Mouse (Mus musculus): ENCODE results near the gene P2rx7.

P2rx7 gene

DNA sequence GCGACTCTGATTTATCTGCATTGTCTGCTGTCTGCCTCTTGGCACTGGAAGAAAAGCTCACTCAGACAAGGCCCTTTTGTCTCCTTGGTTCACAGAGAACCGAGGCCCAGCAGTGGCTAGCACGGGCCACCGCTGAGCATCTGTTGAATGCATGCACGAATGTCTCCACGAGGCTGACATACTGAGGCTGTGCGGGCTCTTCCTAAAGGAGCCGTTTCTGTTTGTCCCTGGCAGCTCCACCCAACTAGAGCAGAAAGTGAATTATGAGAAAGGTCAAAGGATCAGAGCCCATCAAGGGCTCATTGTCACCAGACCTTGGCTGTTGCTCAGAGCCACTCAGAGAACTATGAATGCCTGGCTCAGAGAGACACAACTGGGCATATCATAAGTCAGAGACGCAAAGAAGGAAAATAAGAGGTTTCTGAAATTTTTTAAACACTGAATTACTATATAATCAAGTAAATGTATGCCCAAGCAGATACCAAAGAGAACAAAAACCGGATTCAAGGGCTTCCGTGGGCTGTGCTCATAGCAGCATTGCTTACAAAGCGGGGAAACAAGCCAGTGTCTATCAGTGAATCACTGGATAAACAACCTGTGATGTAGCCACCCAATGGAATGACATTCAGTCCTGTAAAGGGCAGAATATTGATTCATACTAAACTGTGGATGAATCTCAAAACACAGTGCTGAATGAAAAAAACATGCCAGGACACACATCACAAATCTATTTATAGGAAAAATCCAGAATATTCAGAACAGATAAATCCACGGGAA is 49.9 kb downstream of the P2rx7 start:
- DNase-seq (ENCODE audit: low spot score in 2 of 2), result no peak

DNA sequence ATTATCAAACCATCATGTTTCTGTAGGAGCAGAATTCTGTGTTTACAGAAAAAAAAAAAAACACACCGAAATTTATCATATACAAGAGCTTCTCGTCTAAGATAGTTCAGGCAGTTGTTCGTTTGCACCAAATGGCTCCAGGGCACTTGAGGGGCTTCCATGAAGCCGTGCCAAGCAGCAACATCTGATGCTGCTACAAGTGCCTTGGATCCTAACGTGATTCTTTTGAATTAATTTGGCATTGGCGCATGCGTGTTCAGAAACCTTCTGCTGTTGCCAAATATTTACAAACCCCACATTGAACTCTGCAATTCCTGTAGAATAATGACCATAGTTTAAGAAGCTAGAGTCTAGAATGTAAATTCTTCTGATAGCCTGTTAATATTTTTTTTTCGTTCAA is 51.8 kb downstream of the P2rx7 start:
- DNase-seq (ENCODE audit: low spot score in 2 of 2), result no peak

DNA sequence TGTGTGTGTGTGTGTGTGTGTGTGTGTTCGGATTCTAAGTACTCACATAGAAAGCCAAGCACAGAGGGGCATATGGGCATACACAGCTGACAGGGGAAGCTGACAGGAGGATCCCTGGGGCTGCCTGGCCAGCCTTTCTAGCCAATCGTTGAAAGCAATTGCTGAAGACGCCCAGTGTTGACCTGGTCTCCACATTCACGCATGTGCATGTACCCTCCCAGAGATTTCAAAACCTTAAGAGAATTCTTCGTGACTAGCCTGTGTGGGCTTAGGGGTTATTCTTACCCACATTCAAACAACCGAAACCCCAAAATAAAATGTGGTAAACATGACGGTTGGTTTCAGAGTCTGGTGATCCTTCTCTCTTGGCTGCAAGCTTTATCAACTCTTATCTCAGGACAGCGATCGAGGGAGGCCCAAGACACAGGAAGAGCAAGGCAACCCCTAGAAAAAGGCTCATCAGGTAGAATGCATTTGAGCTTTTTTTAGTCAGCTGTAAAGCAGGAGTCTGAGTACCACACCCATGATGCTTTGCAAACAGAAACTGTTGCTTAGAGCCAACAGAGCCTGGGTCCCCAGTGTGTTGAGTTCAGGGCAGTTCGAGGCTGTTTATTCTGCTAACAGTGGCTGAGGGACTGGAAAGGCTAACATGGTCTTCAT is 54.5 kb downstream of the P2rx7 start:
- no peak for DNase-seq (ENCODE audit: low spot score in 2 of 2)

DNA sequence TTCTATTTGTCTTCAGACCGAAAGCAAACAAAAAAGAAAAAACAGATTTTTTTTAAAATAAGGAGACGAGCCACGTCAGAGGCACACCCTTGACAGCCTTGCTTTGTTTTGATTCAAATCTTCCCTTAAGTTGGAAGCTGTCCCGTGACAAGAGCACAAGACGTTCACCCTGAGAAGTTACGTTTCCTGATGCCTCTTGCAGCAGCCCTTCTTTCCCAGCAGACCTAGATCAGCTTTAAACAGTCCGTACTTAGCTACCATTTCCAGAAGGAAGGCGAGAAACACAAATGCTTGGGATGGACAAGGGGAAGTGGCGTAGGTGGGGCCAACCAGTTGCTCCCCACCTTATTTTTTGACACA is 55.0 kb downstream of the P2rx7 start:
- DNase-seq (ENCODE audit: low spot score in 2 of 2), result no peak

DNA sequence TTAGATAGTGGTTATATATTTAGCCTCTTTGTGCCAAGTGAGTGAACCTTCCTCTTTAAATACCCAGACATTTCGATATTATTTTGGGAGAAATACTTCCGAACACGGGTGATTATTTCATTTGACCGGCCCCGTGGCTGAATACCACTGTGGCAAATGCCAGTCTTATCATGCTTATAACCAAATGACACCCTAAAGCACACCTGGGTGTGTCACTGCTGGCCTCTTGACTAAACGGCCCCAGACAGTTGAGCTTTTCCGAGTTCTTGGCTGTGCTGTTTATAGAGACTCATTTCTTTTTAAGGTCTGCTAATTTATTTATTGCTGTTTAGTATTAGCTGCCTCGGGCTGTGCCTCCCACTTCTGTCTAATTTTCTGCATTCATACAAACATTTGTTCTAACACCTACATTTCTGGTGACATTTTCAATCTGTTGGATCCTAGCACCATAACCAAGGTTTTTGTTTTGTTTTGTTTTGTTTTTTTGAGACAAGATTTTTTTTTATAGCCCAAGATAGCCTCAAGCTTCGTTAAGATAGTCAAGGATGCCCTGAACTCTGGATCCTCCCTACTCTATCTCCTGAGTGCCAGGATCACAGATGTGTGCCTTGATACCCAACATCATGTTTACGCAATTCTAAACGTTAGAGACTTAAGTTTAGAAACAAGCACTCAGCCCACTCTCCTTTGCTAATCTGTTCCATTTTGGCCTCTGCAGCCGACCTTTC is 56.6 kb downstream of the P2rx7 start:
- DNase-seq (ENCODE audit: low spot score in 2 of 2), result no peak

DNA sequence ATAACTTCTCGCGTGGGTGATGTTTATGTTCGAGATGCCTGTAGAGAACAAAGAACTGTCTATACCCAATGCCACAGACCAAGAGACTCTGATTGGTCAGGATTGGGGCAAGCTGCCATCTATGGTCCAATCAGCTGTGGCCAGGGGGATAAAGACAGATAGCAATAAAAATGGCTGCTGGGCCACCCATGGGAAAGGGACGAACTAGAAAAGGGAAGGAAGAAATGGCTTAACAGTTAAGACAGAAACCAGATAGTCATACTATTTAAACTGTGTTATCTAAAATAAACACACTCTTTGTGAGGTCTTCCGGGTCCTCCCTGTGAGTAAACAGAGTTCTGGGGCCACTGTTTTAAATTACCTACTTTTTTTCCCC is 57.1 kb downstream of the P2rx7 start:
- no peak for DNase-seq (ENCODE audit: low spot score in 2 of 2)

DNA sequence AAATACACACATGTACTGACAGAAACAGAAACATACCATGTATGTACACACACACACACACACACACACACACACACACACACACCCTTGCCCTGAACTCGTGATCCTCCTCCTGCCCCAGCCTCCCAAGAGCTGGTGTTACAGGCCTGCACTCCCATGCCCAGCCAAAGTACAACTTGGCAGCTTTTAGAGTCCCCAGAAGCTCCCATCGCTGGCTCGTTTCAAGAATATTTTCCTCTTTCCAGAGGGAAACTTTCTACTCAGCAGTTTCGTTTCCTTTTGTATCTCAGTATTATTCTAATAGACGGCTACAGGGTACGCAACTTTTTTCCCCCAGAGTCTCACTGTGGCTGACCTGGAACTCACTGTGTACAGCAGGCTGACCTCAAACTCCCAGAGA is 58.4 kb downstream of the P2rx7 start:
- no peak for DNase-seq (ENCODE audit: low spot score in 2 of 2)

DNA sequence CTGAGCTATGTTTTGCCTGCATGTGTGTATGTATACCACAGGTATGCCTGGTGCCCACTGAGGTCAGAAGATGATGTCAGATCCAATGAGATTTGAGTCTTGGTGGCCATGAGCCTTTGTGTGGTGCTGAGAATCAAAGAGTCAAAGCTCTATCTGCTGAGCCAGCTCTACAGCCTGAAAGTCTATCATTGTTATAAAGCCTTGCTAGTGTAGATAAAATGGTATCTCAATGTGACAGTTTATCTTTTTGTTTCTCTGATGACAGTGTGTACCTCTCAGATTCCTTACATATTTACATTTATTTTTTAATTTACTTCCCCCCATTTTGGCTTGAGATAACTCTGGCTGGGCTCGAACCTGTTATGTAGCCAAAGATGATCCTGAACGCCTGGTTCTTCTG is 59.9 kb downstream of the P2rx7 start:
- DNase-seq (ENCODE audit: low spot score in 2 of 2), result no peak

DNA sequence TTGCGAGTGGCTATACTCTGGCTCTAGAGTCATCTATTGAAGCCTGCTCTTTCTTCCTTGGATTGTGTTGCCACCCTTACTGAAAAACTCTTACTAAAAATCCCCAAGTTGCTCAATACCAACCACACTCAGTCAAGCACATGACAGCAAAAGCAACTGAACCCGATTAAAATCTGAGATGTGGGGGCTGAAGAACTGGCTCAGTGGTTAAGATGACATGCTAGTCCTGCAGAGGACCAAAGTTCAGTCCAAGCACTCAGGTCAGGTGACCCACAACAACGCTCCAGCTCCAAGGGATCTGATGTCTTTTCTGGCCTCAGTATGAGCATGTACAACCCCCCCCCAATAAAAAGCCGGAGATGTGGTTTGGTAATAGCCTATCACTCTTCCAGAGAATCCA is 60.9 kb downstream of the P2rx7 start:
- DNase-seq (ENCODE audit: low spot score in 2 of 2), result no peak

DNA sequence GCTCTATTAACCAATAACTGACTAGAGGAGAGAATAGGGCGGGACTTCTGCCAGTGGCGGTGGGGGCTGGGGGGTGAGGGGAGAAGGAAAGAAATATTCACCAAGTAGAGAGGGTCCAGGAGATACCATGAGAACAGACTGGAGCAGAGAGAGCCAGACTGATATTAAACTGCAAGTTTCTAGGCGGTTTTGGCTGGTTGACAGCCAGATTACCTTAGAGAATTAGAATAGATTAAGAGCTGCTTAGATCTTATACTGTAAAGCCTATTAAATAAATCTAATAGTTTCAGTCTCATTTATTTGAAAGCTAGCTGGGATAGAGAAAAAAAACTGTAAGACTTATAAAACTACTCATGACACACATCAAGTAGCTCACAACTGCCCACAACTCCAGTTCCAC is 61.5 kb downstream of the P2rx7 start:
- DNase-seq (ENCODE audit: low spot score in 2 of 2), result no peak

DNA sequence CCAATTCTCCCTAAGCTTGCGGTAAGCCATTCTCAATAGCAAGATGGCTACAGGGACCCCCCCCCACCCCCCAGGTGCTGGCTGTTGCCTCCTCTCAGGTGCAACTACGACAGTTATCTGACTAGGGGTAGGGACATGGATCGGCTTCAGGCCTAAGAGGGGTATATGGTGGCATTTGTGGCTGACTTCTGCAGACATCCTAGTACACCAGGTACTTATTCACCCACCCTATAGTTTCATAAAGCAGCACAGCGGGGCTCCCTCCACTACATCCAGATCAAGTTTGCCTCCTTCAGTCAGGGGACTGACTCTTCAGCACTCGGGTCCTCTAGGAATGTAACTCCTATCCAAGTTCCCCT is 63.2 kb downstream of the P2rx7 start:
- DNase-seq (ENCODE audit: low spot score in 2 of 2), result no peak

DNA sequence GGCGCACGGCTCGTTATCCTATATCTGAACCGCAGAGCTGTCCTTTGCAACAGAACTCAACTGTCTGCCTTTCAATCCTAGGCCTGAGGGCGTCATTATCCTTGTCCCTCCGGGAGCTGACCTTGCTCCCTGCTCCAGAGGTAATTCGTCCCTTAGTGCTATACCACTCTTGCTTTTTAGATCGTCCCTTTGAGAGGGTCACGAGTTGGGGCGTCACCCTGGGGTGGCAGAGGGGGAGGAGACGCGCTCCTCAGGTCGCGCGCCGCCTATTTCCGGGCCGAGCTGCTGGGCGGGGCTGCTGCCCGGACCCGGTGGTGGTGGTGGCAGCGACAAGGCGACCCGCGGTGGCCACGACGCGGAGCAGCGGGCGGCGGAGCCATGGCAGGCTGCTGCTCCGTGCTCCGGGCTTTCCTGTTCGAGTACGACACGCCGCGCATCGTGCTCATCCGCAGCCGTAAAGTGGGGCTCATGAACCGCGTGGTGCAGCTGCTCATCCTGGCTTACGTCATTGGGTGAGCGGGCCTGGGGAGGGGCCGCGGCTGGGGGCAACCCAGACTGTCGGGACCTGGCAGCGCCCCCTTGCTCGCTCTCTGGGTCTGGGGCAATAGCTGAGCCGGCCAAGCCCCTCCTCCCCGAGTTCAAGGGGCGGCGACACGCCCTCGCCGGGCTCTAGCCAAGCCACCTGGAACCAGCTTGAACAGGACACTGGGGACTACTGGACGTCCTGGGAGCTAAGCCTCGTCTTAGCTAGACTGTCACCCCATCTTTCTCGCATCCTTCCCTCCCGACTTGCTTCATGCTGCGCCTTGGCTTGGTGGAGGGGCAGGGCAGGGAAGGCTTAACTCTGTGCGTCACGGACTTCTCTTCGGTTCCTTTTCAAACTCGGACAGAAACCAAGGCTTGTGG is 63.8 kb downstream of the P2rx7 start, which contains the start of gene P2rx4:
Gene P2rx4 (plus strand): TSS at position 269 of the 906 bp plus-strand sequence.
- peak; percentile 73 for DNase-seq (ENCODE audit: low spot score in 2 of 2)

DNA sequence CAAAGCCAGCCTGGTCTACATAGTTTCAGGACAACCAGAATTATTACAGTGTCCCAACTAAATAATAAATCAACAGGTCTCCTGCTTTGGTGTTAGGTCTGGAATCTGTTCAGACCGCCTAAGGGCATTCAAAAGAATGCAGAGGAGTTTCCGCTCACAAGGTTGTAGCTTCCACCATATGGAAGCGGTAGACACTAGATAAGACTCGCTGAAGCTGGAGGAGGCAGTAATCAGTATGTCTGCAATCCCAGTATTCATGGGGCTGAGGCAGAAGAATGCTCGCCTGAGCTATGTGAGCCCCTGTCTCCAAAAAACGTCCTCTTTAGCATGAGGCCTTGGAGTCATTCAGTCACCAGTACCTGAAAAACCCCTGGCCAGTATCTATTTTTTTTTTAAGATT is 65.1 kb downstream of the P2rx7 start:
- no peak for DNase-seq (ENCODE audit: low spot score in 2 of 2)

DNA sequence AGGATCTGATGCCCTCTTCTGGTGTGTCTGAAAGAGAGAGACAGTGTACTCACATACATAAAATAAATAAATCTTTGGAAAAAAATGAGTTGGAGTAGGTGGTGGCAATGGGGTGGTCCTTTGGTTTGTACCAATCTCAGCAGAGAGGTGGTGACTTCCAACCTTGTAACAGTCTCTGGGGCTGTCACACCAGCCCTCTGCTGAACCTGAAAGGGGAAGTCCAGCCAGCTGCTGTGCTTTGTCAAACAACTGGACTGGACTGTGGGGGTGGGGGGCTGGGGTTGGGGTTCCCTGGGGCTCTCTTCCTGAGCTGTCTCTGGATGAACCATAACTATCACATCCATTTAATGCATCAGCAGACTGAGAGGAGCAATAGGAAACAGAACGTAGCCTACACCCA is 72.0 kb downstream of the P2rx7 start:
- no peak for DNase-seq (ENCODE audit: low spot score in 2 of 2)

DNA sequence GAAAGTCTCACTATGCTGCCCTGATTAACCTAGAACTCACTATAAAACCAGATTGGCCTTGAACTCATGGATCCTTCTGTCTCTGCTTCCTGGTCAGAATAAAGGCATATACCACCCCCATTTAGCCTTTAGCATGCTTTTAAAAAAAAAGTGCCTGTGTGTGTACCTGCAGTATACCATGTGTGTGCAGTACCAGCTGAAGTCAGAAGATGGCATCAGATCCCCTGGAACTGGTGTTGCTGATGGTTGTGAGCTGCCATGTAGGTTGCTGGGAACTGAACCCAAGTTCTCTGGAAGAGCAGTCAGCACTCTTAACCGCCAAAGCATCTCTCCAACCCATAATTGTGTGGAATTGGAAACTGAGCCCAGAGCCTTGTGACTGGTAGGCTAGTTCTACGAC is 73.1 kb downstream of the P2rx7 start:
- DNase-seq (ENCODE audit: low spot score in 2 of 2), result no peak

DNA sequence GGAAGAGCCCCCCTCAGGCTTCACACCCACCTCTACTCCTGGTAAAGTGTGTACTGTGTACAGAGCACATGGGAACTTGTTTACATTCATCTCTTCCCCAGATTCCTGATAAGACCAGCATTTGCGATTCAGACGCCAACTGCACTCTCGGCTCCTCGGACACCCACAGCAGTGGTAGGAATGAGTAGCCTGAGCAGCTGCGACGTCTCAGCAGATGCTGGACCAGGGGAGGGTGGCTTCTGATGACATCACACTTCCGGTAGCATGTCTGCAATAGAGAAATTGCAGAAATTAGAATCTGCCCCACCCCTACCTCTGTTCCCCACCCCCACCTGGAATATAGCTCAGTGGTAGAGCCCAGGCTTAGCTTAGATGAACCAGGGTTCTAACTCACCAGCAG is 74.7 kb downstream of the P2rx7 start:
- no peak for DNase-seq (ENCODE audit: low spot score in 2 of 2)

DNA sequence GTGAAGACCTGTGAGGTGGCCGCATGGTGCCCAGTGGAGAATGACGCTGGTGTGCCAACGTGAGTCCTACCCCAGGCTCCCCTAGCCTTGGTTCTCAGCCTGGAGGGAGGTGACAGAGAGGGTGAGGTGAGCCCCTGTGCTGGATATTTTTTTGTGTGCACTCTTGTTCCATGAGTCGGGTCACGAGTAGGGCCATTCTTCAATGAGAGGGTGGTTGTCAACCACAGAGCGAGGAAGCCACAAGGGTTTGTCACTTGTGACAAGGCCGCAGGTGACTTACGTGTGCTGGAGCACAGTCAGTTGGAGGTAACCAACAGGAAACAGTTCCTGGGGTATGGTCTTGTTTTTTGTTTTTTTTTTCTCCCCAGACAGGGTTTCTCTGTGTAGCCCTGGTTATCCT is 75.5 kb downstream of the P2rx7 start:
- no peak for DNase-seq (ENCODE audit: low spot score in 2 of 2)

DNA sequence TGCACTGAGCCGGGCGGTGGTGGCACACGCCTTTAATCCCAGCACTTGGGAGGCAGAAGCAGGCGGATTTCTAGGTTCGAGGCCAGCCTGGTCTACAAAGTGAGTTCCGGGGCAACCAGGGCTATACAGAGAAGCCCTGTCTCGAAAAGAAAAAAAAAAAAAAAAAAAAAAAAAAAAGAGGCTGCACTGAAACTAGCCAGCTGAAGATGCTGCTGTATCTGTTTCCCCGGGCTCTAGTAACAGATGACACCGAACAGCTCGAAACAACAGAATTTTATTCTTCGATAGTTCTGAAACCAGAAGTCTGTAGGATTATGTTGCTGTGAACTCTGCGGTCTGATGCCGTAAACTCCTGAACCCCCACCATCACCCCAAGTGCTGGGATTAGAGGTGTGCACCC is 81.7 kb downstream of the P2rx7 start:
- no peak for DNase-seq (ENCODE audit: low spot score in 2 of 2)

DNA sequence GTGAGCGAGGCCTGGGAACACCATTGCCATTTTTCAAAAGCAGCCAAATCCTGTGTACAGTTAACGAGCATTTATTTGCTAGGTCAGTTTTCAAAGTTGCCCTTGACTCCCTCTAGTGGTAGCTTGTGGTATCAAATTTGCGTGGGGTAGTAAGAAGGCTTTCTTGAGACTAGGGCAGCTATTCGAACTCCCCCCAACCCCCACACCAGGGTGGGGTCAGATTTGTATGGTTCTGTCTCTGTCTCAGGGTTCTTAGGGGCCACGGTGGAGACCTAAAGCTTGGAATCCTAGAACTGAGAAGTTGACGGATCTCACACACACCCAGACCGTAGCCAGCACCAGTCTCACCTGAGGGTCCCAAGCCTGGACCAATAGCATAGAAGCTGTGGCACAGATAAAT is 82.4 kb downstream of the P2rx7 start:
- peak; percentile 32 to 57 for DNase-seq (ENCODE audit: low spot score in 2 of 2)

DNA sequence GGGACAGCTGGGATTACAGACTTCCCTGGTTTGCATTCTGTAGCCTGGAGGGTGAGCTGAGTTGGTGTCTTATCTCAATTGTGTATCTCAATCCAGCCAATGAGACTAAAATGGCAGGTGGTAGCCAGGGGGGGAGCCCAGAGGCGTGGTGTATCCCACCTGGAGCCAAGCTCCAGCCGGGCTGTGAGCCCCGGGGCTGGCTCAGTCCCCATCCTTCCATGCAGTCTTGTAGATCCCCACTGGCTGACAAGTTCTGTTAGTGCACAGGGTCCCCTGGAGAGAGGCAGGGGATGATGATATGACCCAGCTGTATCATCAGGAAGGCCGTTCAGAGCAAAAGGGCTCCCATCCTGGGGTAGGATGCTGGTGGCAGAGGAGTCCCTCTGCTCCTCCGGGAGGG is 82.9 kb downstream of the P2rx7 start:
- DNase-seq (ENCODE audit: low spot score in 2 of 2), result no peak

DNA sequence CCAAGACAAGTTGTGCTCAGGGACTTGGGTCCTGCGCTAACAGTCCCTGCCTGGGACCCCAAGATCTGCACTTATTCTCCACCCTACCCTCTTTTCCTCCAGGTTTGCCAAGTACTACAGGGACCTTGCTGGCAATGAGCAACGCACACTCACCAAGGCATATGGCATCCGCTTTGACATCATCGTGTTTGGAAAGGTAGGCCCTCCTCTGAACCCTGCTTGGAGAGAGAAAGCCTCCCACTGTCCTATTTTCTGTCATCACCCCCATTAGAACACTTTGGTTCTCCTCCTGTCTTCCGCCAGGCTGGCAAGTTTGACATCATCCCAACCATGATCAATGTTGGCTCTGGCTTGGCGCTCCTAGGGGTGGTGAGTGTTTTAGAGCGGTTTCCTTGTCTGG is 83.4 kb downstream of the P2rx7 start:
- no peak for DNase-seq (ENCODE audit: low spot score in 2 of 2)

DNA sequence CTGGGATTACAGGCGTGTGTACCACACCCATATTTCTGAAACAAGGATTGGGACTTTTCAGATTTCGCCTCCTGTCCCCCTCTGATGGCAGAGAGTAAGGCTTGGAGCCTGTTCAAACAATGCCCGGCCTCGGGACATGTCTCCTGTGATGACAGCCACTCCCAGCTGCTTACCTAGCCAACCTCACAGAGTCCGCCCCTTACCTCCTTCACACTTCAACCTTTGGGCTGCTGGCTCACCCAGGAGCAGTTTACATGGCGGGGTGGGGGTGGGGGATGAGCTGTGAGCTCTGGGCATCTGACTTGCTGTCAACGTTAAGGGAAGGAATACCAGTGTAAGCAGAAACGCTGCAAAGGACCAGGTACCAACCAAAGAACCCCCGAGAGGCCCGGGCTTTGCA is 87.1 kb downstream of the P2rx7 start:
- DNase-seq (ENCODE audit: low spot score in 2 of 2), result no peak
